Mouse (Mus musculus) gastrocnemius, postnatal 14 days (tissue): Measurements from ENCODE around the gene Erv3. TPM values are rescaled to one million over a fixed set of nuclear protein-coding genes. Genes with fewer than 3 reads are reported as not detected.

Experiments
- DNase-seq: peaks from one replicate; pipeline ENCODE4 v3.0.0; 2021; ENCODE audit warnings: mixed read lengths
- intact Hi-C: fragments of 180-260 bp; cut with DNase I; formaldehyde crosslinking; loops from one replicate; pipeline ENCODE4 v1.15.1; 2025; ENCODE audit warnings: low total_unique reads
- total RNA-seq, 2 experiments: library from RNA; stranded (reverse); gene quantifications; 2 replicates each; pipeline ENCODE4 v1.2.3; 2021

The Erv3 gene
- total RNA-seq, 2 experiments from 2014 or later = not detected

DNA sequence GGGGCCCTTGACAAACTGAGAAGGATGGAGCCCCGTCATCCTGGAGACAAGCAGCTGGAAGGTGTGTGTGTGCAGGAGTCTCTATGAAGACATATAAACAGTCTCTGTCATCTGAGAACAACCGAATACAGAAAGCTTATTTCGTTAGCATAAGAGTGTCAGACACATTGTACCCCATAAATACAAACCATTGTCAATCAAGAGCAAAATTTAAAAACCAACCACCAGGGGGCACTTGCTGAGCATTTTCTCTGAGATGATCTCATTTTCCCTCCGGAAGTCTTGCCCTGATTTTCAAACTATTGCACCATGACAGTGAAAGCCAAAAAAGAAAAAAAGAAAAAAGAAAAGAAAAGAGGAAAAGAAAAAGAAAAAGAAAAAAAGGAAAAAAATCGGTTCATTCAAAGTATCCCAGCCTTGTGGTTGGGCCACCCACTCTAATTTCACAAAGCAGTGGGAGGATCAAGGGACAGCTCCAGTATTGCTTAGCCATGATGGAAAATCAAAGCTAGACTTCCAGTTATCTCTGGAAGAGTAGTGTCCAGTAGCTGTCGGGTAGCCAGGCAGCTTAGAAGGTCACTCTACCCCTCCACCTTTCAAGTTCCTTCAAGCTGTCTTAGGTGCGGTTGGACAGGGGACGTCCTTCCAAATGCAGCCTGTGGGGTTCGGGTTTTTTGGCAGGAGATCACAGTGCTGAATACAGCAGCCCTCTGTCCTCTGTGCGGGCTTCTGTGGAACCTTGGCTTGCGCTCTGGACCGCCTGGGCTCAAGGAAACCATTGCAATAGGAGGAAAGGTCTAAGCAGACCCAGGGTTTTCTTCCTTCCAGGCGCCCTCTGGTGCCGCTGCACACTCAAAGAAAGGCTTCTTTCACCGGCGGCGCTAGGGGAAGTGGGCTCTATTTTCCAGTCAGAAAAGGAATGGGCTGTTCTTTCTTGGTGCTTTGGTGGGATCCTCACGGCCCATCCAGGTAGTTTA is 31.3 kb downstream of the Erv3 start:
- DNase-seq = no peak
- intact Hi-C loops = loop anchor here (5.0 to 10.0 kb wide), 2 partner anchors 109 to 287 kb away; no protein-coding TSS in a partner anchor

DNA sequence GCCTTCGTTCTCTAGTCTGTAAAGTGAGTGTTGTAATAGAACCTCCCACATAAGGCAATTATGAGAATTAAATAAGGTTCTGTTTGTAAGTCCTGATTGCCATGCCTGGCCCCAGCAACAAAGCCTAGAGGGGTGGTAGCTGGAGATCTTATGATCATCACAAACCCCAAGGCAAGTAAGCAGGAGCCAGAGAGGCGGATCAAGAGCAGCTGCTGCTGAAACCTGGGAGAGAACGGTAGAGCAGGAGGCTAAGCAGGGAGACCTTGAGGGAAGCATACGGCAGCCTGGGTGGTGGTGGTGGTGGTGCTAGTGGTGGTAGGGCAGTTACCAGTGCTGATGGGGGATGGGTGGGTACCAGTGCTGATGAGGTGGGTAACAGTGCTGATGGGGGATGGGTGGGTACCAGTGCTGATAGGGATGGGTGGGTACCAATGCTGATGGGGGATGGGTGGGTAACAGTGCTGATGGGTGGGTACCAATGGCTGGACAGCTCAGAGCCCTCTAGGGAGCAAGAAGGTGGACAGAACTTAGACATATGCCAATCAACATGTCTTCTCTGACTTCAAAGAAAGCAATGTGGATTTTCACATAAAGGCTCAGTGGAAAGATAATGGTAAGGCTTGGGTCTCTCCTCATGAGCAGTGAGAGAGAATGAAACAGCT is 32.4 kb downstream of the Erv3 start:
- DNase-seq = no peak
- intact Hi-C loops = loop anchor here (5.0 to 10.0 kb wide), 2 partner anchors 110 to 288 kb away; no protein-coding TSS in a partner anchor

DNA sequence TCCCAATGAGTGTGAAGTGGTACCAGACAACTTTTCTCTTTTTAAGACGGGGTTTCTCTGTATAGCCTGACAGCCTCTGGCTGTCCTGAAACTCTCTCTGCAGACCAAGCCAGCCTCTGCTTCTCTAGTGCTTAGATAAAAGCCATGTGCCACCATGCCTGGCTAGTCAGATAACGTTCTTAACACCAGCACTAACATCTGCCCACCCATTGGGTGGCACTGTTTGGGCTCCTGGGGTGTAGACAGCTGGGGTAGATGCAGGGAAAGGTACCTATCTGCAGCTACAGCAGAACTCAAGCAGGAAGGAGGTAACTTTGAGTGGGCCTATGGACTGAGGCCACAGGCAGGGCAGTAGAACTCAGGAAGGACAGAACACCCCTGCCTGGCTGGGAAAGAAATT is 34.0 kb downstream of the Erv3 start:
- intact Hi-C loops = loop anchor here (5.0 to 10.0 kb wide), 2 partner anchors 112 to 289 kb away; no protein-coding TSS in a partner anchor
- no peak for DNase-seq

DNA sequence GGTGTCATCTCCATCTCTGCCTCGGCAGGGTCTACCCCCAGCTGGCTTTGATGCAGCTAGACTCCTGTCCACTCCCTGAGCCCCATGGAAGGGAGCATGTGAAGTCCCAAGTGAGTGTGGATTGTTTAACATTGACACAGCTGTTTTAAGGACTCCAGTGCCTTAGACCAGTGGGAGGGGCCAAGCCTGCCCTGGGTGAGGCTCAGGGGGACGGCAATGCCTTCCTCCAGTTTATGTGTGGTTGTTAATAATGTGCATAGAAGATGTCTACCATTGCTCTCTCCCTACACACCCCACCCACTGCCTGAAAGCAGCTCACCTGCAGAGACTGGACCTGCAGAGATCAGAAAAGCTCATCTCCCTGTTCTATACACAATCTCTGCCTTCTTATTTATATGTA is 35.6 kb downstream of the Erv3 start:
- no peak for DNase-seq
- intact Hi-C loops = loop anchor here (2.0 to 10.0 kb wide), 3 partner anchors 123 to 418 kb away; no protein-coding TSS in a partner anchor

DNA sequence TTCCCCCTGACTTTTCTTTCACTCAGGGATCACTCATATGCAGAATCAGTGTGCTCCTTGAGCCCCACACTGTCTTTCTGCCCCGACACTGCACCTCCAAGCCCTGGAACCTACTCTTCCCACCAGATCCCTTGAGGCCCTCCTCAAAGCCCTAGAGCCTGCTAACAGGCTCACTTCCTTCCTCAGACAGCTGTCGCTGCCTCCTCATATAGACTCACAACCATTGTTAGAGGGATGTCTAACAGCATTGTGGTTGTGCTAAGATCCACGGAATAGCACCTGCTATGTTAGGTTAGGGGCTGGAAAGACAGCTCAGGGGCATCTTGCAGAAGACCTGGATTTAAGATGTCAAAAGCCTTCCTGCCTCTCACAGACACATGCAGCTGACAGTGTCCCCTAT is 37.1 kb downstream of the Erv3 start:
- no peak for DNase-seq
- intact Hi-C loops = loop anchor here (2.0 to 10.0 kb wide), 3 partner anchors 124 to 420 kb away; no protein-coding TSS in a partner anchor

DNA sequence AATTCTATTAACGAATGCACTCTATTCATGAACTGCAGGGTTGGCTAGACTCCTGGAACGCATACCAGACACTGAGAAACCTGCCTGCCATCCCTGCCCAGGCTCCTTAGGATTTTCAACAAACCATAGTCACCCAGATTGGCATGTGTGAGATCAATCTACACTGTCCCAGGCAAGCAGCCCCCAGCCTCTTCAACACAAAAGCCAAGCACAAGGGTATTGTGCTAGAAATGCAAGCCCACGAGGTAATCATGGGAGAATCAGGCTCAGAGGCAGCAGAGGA is 37.9 kb downstream of the Erv3 start:
- intact Hi-C loops = loop anchor here (5.0 to 10.0 kb wide), 2 partner anchors 293 to 421 kb away; no protein-coding TSS in a partner anchor
- DNase-seq = no peak

DNA sequence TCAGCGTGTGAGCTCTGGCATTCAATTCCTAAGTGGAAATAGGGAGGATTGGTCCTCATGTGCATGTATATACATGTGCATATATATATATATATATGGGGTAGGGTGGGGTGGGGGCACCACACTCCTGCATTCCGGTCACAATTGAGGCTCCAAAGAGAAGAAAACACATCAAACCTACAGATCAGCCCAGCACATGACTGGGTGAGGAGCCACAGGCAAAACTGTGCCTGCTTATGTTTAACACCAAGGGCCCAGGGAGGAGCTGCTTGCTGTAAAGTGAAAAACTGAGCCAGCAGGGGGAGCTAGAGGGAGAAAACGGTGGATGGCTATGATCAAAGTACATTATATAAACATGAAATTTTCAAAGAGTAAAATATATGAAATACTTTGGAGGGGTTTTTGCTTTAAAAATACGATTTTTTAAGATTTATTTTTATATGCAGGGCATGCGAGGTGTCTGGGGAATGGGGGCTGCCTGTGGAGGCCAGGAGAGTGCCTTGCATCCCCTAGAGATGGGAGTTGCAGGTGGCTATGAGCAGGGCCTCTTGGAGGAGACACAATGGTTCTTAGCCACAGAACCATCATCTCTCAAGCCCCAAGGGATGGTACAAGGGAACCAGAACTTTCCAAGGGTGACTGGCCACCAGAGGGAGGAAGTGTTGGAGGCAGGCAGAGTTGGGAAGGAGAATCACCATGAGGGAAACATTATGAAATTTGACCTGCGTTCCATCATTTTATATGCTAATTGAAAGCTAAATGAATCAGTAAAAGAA is 38.4 kb downstream of the Erv3 start:
- peak; percentile 71 for DNase-seq
- intact Hi-C loops = loop anchor here (5.0 to 10.0 kb wide), 2 partner anchors 294 to 421 kb away; no protein-coding TSS in a partner anchor

DNA sequence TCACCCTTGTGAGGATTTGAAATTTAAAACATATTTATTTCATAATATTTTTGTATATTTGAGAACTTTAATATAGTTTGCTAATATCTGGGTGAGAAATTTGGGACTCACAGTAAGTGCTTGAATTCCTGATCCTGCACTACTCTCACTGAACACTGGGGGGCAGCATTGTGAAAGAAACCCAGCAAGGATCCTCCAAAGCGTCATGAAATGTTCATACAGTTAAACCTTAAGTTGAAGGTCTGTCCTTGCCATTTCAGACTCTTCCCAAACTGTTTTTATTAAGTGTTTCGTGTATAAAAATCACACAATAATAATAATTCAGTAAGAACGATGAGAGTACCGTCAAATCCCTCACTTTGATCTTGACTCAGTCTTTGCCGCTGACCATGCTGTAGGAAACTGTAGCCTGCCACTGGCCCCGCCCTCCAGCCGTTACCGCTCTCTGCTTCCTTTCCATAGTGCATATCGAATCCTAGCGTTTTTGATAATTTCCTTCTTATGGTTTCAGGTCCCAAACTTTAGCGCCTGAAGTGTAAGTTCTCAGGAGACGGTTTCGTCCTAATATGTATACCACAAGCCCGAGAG is 39.4 kb downstream of the Erv3 start:
- peak; percentile 68 for DNase-seq
- intact Hi-C loops = loop anchor here (5.0 to 10.0 kb wide), 2 partner anchors 295 to 422 kb away; no protein-coding TSS in a partner anchor

DNA sequence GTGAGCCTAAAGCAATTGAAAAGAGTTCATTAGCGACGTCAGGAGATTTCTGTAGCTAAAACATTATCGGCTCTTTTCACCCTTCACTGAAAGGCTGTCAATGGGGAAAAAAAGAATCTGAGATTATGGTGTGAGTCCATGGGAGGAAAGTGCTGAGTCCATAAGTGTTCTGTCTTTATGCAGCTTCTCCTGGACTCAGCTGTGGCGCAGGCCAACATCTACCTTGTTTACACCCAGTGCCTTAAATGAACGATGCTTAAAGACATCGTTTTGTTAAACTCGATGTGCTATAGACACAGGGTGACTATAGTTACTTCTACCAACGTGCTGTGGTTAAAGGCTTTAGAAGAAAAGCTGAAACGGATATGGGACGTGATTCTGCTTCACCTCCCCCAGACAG is 45.2 kb downstream of the Erv3 start:
- DNase-seq = no peak
- intact Hi-C loops = loop anchor here (5.0 kb wide), 2 partner anchors 252 to 272 kb away; partner anchors contain the start of gene Adra1d

DNA sequence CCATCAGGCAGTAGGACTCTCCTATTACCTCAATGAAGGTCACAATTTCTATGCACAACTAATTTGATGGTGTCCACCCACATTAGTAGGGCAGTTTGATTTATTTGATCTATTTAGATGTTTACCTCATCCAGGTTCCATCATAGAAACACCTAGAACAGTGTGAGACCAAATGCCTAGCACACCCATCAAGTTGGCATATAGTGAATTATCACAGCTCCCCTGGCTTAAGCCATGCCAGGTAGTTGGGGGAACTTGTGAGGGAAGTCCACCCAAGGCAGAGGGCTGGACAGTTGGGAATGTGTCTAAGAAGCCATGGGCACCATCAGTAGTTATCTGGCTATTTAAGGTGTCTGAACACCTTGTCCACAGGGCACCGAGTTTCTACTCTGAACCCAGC is 46.1 kb downstream of the Erv3 start:
- DNase-seq = no peak
- intact Hi-C loops = loop anchor here (5.0 kb wide), 2 partner anchors 251 to 271 kb away; partner anchors contain the start of gene Adra1d

DNA sequence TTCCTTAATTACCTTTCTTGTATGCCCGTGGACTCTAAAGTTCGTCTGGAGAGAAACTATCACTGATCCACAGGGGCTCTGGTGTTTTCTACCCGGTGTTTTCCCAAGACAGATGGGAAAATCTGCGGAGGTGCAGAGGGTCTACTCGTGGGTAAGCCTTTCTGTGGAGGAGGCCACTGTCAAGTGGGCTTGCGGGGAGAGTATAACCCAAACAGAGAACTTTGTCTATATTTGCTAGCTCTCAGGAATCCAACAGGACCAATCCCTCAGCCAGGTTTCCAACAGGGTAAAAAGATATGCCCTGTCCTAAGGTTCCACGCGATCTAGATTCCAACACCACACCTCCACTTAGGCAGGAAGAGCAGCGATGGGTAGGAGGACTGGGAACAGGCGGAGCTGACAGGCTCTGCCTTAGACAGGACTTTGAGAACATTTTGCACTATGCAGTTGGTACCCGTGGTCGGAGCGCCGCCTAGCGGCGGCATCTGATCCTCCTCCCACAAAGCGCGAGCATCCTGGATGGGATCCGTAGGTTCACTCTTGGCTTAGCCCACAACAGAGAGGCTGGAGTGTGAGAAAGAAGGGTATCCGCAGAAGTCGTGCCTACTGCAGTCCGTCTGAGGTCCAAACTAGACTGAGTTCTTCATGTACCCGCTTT is 46.9 kb downstream of the Erv3 start:
- intact Hi-C loops = loop anchor here (5.0 kb wide), 2 partner anchors 250 to 270 kb away; partner anchors contain the start of gene Adra1d

DNA sequence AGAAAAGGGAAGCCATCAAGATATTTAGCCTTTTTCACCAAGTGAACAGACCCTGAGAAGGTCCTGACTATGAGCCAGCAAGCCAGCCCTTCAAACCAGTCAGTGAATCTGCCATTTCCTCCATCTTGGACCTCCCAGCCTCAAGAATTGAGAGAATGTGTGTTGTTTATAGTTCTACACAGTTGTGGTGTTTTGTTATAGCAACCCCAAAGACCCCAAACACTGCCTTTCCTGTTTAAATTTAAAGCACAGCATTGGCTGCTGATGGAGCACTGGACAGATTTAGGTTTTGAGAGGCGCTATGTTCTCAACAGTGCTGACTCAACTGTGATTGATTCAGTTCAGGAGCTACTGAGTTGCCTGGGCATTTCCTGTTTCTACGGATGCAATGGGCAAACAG is 47.9 kb downstream of the Erv3 start:
- DNase-seq = no peak
- intact Hi-C loops = loop anchor here (5.0 kb wide), 2 partner anchors 249 to 269 kb away; partner anchors contain the start of gene Adra1d

More for the DNA sequence above, 46.9 kb downstream of the Erv3 start:
- peak; percentile 74 for DNase-seq

DNA sequence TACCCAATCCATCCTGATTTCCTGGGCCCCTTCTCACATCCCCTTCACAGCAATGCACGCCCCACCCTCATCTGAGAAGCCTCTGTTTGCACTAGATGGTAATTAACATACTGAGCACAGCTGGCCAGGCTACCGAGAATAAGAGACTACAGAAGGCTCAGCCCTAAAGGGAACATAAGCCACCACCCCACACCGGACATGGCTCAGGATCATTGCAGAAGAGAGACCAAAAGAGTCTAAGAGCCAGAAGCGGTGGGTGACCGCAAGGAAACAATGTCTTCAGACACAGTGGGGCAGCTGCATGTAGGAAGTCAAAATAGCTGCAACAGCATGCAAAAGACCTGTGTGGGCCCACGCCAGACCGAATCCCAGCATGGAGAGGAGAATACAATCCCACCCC is 50.7 kb downstream of the Erv3 start:
- intact Hi-C loops = no loop called here
- no peak for DNase-seq

DNA sequence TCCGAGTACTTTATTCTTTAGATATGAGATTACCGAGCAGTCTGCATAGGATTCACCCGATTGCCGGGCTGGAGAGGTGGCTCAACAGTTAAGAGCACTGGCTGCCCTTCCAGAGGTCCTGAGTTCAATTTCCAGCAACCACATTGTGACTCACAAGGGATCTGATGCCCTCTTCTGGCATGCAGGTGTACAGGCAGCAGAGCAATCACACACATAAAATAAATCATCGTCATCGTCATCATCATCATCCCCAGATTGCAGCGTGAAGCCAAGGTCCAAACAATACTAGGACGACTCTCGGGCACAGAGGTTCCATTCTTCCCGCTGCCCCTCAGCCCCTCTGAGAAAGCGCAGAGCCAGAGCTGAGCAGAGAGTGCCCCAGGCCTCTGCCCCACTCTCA is 51.9 kb downstream of the Erv3 start:
- DNase-seq = no peak
- intact Hi-C loops = no loop called here

DNA sequence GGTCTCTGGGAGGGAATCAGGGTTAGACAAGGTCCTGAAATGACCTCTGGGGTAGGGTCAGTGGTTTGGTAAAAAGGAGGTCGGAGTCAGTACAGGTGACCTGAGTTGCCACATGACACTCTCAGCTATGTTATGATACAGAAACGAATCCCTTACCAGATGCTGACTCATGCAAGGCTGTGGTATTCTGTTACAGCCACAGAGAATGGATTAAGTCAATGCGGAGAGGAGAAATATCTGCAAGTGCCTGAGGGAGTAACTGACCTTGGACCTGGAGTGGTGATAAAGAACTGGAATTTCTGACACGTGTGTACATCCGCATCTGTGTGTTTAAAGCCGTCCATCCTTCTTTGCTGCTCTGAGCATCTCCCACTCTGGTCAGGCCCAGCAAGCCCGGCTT is 52.7 kb downstream of the Erv3 start:
- intact Hi-C loops = no loop called here
- DNase-seq = no peak

DNA sequence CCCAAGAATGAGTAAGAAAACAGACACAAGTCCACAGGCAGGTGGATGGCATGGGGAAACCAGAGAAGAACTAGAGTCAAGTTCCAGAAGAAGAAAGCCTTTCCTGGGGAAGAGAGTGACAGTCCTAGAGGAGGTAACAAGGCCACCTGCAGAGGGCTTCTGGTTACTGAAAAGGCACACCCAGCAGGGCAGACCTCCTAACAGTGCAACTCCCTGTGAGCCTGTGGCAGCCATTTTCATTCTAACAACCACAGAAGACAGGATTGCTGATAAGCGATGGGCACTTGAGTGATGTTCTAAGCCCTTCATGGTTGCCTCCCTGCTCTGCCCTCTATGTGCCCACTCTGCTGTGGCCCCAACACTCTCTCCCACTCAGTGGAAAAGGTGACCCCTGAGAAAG is 54.2 kb downstream of the Erv3 start:
- intact Hi-C loops = no loop called here

DNA sequence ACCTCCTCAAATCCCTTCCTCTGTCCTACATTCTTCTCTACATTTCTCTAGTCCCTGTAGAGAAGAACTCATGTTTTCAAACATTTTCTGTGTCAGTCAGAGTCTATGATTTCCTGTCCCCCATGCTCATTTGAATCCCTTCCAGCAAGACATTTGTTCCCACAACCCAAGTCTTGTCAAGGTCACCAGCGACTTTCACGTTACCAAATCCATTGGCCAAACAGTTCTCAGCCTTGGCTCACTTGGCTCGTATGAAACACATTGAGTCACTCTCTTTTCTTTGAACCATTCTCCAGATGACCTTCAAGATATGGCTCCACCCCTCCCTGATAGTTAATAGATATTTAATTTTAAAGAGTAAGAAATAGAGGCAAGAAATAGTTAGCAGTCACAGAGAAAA is 55.7 kb downstream of the Erv3 start:
- no peak for DNase-seq
- intact Hi-C loops = no loop called here

More for the DNA sequence above, 54.2 kb downstream of the Erv3 start:
- DNase-seq = no peak
